Mouse (Mus musculus) limb, embryonic 14.5 days (tissue): ENCODE data around the gene Hlcs. TPM values are rescaled to one million over a fixed set of nuclear protein-coding genes. Genes with fewer than 3 reads are reported as not detected.

ENCODE experiments used
- ATAC-seq: fragments of 200-750 bp; cut with Nextera tagmentation; 2 replicates; pipeline ENCODE4 v1.8.0; 2017; ENCODE audit warnings: low read depth, moderate number of reproducible peaks, moderate TSS enrichment; ENCODE audit not compliant: low FRiP score
- DNase-seq: peaks from one replicate; pipeline ENCODE4 v3.0.0-alpha.2; 2015; ENCODE audit warnings: low spot score
- H3K27ac ChIP-seq: fragments of 300-500 bp; sonication (generic); replicated peaks from 2 replicates; pipeline ENCODE4 v1.5.1; 2014; ENCODE audit warnings: low read depth, mild to moderate bottlenecking, low read length, moderate library complexity, mixed read lengths
- H3K27me3 ChIP-seq: fragments of 300-500 bp; sonication (generic); 2 replicates; pipeline ENCODE4 v1.6.1; 2014; ENCODE audit warnings: low read length, mixed read lengths; ENCODE audit not compliant: control insufficient read depth, insufficient read depth
- H3K36me3 ChIP-seq: fragments of 300-500 bp; sonication (generic); 2 replicates; pipeline ENCODE4 v1.6.1; 2014; ENCODE audit warnings: mild to moderate bottlenecking, low read length, moderate library complexity, mixed read lengths; ENCODE audit not compliant: control insufficient read depth, insufficient read depth
- H3K4me1 ChIP-seq: fragments of 300-500 bp; sonication (generic); 2 replicates; pipeline ENCODE4 v1.6.1; 2014; ENCODE audit warnings: antibody characterized with exemption, low read length, mixed read lengths; ENCODE audit not compliant: control insufficient read depth, insufficient read depth
- H3K4me2 ChIP-seq: fragments of 300-500 bp; sonication (generic); replicated peaks from 2 replicates; pipeline ENCODE4 v1.6.1; 2014; ENCODE audit warnings: low read depth, mild to moderate bottlenecking, low read length, moderate library complexity; ENCODE audit not compliant: severe bottlenecking
- H3K4me3 ChIP-seq: fragments of 300-500 bp; sonication (generic); replicated peaks from 2 replicates; pipeline ENCODE4 v1.5.1; 2014; ENCODE audit warnings: low read length
- H3K9ac ChIP-seq: fragments of 300-500 bp; sonication (generic); 2 replicates; pipeline ENCODE4 v1.6.1; 2014; ENCODE audit warnings: mild to moderate bottlenecking, low read depth, low read length, moderate library complexity; ENCODE audit not compliant: severe bottlenecking
- H3K9me3 ChIP-seq: fragments of 300-500 bp; sonication (generic); 2 replicates; pipeline ENCODE4 v1.6.1; 2016; ENCODE audit warnings: low read length; ENCODE audit not compliant: control insufficient read depth
- POLR2A ChIP-seq: fragments of 200-500 bp; IDR thresholded peaks from 2 replicates; pipeline ENCODE4 v1.8.0; 2012; ENCODE audit warnings: inconsistent platforms, mild to moderate bottlenecking, moderate library complexity, borderline replicate concordance; ENCODE audit not compliant: insufficient read depth, insufficient read length; ENCODE audit errors: extremely low read depth
- WGBS: fragments of 180-500 bp; shearing (Covaris S2); extraction: QIAGEN DNeasy Blood & Tissue Kit; methylation state at CpG from one replicate; pipeline ENCODE4 v1.1.7; 2014; 5-methylcytosine and 5-hydroxymethylcytosine counted together
- polyA plus RNA-seq, 2 experiments: library from polyadenylated mRNA; depleted of rRNA in 1 of 2; stranded (reverse) in 1 of 2; unstranded in 1 of 2; fragments of >200 nt; fragmentation: Nextera tagmentation in 1 of 2; extraction: Ambion mirVana in 1 of 2; gene quantifications; 2 replicates each; pipeline versions ENCODE4 v1.2.1 to v1.2.3; 2012 to 2014

Gene Hlcs
- polyA plus RNA-seq, 2 experiments = 6.3 to 7.1 TPM

DNA sequence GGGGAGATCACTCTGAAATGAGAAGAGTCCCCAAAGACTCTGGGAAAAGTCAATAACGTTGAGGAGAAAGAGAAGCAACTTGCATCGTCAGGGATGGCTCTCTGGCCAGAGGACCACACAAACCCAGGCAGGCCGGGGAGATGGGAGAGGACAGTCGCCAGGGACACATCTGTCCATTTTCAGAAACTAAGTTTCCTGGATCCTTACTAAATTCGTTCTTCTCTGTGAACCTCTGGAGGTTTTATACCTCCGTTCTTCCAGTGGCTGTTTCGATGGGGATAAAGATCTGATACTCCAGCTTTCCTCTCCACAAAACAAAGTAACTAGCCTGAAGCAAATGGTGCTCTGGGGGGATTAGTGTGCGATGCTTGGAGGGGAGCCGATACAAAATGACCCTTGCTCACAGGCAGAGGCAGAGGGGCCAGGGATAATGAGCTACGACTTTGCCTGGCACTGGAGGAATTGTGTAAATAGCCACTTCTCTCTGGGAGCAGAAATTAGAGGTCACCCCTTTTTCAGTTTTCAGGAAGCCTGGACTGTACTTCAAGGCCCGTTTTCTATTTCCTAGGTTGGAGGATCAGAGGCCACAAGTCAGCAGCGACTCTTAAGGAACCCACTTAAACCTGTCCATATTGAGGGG, 220.7 kb downstream of the Hlcs start:
- H3K27me3 ChIP-seq = peaks cover 91% of the 10 kb centered on the region
- ATAC-seq (no peak), DNase-seq (no peak)
- no peak overlapping the region for H3K9ac ChIP-seq
- H3K36me3 ChIP-seq = no peaks in the 10 kb centered on the region
- no peak overlapping the region for H3K4me2 ChIP-seq
- 0 out of 2 replicates have a peak, but pooled peaks cover 5% of the 10 kb centered on the region for H3K4me1 ChIP-seq
- no peaks in the 10 kb centered on the region for H3K9me3 ChIP-seq
- 2% methylated on average over 12 of the region's 12 CpGs for WGBS
- H3K4me3 ChIP-seq = no peak overlapping the region
- no peak overlapping the region for H3K27ac ChIP-seq
- no peak for TF ChIP-seq POLR2A

DNA sequence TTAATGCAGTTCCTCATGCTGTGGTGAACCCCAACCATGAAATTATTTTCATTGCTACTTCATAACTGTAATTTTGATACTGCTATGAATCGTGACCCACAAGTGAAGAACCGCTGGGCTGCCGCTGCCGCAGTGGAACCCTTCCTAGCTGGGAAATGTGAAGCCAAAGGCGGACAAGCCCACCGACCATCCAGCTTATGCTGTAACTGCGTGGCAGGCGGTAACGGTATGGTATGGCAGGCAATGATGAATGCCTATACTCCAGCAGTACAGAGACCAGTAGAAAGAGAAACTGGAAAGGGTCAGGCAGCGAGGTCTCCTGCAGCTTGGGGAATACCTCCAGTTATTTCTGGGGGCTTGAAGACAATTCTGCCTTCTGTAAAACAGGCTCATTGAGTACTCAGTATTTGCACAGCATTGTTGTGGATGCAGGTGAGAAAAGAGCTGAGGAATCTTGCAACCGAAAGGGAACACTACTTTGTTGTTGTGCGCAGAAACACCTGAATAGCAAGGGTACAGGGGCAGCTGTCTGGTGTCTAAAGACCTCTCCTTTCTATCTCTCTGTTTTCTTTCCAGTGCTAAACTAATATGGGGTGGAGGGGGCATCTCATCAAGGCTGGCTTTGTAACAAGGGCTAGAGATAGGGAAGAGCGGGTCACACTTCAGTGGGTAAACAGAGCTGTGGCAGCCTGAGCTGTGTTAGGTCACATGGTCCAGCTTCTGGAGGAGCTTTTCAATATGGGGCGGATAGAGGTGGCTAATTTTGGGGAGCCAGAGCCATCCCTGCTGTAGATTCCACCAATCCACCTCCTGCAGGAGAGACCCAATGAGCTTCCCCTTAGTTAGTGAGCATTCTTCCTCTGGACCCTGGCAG, 224.3 kb downstream of the Hlcs start:
- no peak overlapping the region for H3K4me3 ChIP-seq
- WGBS = 7% methylated on average over 14 of the region's 14 CpGs
- 0 out of 2 replicates have a peak overlapping the region, but pooled peaks have one; percentile 7 for H3K4me2 ChIP-seq

DNA sequence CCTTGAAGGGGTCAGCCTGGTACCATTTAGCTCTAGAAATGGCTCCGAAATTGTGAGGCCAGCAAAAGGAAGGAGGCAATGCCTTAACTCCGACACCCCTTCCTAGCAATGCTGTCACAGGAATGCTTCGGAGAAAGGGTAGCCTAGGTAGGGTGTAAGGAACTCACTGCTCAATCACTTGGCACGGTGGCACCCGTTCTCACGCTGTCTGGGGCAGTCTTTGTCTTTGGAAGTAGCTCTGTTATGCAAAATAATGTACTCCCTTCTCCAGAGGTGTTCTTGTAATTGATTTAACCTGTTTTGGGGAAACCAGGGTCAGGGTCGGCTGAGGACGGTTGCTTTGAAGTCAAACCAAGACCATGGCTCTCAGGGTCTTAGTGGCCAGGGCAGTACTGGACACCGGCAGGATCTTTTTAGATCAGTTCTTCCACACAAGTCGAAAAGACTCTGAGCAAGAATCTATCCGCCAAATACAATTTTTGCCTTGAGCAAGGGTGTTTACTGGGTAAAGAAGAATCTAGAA, 225.1 kb downstream of the Hlcs start:
- Histone ChIP-seq H3K4me2 (no peak overlapping the region), H3K4me3 (no peak overlapping the region), H3K9ac (no peak overlapping the region), H3K27ac (no peak overlapping the region), H3K27me3 (peaks cover 96% of the 10 kb centered on the region), H3K4me1 (peaks cover 14% of the 10 kb centered on the region; the same call in 1 of the 2 replicates), H3K9me3 (no peaks in the 10 kb centered on the region), H3K36me3 (no peaks in the 10 kb centered on the region)
- ATAC-seq (no peak), DNase-seq (no peak)
- no peak for TF ChIP-seq POLR2A
- 12% methylated on average over 11 of the region's 11 CpGs for WGBS

More for the DNA sequence above, 224.3 kb downstream of the Hlcs start:
- Histone ChIP-seq H3K9me3 (no peaks in the 10 kb centered on the region), H3K9ac (no peak overlapping the region), H3K36me3 (no peaks in the 10 kb centered on the region), H3K4me1 (peaks cover 12% of the 10 kb centered on the region; the same call in 1 of the 2 replicates), H3K27me3 (peaks cover 96% of the 10 kb centered on the region), H3K27ac (no peak overlapping the region)
- ATAC-seq (no peak), DNase-seq (no peak)
- TF ChIP-seq POLR2A = no peak

DNA sequence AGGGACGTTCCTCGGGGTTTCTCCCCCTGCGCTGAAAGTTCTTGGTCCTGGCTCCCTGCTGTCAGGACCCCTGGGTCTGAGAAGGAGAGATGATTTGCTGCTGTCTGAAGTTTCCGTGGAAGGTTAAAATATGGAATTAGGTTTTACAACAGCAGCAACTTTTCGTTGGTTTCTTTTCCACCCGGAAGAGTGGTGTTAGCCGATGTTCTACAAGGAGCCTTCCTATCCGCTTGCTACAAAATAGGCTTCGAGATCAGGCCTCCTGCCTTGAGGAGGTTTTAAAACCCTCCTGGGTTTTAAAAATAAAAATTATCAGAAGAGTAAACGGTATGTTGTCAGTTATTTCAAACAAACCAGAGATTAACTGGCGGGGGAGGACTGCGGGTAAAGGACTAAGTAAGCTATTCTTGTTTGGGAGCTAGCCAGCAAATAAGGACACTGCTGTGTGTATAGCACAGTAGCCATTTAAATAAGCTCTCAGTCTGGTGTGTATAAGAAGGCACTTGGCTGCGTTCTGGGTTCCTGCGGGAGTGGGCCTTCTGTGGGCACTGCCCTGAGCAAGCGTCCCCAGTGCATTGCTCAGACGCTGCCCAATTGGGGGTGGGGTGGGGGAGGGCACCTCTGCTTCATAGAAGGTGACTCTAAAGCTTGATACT, 225.7 kb downstream of the Hlcs start:
- Histone ChIP-seq H3K27ac (no peak overlapping the region), H3K4me3 (peak overlapping the region; percentile 20), H3K27me3 (peaks cover 96% of the 10 kb centered on the region), H3K36me3 (no peaks in the 10 kb centered on the region), H3K9ac (0 out of 2 replicates have a peak overlapping the region, but pooled peaks have one; percentile 25), H3K4me1 (peaks cover 14% of the 10 kb centered on the region; the same call in 1 of the 2 replicates), H3K4me2 (peak overlapping the region; percentile 22; the same call in 1 of the 2 replicates), H3K9me3 (no peaks in the 10 kb centered on the region)
- ATAC-seq = no peak
- DNase-seq = no peak
- no peak for TF ChIP-seq POLR2A
- 8% methylated on average over 16 of the region's 16 CpGs for WGBS
